Mouse (Mus musculus) thymus, postnatal 10 days (tissue): ENCODE measurements around the gene Sgf29.

Source experiments
- DNase-seq, 2 experiments: peaks; one replicate each; pipeline ENCODE4 v3.0.0; 2021; ENCODE audit warnings: low spot score in 2 of 2

Gene Sgf29

DNA sequence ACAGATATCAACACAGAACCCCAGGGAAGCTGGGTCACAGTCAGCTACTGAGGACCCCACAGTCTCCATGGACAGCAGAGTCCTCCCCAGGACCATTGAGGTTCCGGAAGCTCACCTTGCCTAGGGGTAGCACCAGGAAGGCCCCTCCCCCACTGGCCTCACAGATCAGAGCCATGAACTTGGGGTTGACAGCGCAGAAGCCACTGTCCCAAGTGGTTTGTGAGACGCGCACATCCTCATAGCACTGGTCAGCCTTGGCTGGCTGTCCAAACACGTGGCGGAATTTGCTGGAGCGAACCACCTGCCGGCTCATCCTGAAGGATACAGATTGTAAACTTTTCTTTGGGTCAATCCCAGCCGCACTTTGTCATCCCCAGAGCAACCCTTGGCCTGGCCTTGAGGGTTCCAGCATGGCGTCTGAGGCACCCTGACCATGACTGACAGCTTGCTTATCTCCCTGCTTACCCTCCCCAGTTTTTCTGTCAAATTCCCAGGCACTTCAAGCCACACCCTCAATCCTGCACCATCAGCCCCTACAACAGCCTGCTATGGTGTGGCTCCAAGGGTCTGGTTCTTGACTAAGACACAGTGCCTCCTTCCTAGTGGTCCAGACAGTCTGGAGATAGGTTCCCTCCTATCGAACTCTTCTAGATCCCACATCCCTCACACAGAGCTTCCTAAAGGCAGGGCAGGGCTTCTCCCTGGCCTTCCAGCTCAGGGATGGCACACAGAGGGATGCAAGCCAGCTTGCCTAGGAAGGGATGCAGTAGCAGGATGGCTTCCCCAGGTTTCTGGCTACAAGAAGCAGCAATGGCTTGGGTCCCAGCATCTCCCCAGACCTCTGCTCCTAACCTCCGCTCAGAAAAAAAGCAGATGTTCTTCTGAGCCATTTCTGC, 54.0 kb downstream of the Sgf29 start:
- peak; percentile 72 to 74 for DNase-seq

DNA sequence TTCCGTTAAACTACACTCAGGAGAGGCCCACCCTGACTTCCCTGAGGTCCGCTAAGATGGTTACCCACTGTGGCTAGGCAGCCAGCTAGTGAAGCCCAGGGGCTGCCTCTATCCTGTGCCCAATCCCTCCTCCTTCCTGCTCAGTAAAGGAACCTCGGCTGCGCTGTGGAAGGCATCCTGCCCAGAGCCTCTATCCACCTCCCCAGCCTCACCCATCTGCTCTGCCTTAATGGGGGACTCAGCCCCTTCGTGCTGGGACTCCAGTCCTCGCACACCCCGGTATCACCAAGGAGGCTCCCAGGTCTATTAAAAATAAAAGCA, 54.6 kb downstream of the Sgf29 start:
- DNase-seq = peak; percentile 49 to 51

DNA sequence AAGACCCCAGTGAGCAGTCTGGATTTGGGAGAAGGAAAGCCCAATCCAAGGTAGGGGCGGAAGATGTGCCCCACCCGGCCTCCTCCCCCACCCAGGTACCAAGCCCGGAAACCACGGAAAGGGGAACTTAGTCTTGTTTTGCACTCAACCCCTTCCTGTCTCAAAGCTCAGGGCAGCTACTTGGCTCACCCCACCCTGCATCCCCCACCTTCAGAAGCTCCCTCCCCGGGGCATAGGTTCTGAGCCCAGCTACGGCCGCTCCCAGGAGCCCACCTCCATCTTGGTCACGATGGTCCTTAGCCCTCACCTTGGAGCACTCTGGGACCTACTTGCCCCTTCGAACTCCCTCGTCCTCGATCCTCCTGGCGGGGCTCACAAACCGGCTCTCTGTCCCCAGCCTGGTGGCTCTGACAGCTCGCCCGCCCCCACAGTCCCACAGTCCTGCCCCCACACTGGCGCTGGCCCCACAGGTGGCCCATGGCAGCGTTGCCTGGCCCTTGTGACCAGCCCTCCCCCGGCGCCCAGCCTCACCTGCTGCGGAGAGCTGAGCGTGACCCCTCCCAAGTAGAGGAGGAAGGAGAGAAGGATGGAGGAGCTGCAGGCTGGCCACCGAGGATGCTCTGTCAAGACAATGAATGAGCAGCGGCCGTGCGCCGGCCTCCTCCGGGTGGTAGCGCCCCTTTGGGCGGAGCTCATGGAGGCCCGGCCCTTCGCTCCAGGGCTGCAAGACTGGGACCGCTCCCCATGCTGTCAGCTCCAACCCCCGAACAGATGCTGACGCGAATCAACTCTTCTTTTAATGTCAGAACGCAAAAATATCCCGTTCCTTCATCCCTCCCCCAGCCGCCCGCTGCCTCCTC, 55.2 kb downstream of the Sgf29 start:
- DNase-seq = peak; percentile 89 to 91

- peak; percentile 77 to 85 for DNase-seq
Measured at GRCm38 (mm10) chr7:126707442-126708174, 58.5 kb downstream of the Sgf29 start, which contains the start of gene Coro1a. Coro1a (minus strand) TSS chr7:126707787.

DNA sequence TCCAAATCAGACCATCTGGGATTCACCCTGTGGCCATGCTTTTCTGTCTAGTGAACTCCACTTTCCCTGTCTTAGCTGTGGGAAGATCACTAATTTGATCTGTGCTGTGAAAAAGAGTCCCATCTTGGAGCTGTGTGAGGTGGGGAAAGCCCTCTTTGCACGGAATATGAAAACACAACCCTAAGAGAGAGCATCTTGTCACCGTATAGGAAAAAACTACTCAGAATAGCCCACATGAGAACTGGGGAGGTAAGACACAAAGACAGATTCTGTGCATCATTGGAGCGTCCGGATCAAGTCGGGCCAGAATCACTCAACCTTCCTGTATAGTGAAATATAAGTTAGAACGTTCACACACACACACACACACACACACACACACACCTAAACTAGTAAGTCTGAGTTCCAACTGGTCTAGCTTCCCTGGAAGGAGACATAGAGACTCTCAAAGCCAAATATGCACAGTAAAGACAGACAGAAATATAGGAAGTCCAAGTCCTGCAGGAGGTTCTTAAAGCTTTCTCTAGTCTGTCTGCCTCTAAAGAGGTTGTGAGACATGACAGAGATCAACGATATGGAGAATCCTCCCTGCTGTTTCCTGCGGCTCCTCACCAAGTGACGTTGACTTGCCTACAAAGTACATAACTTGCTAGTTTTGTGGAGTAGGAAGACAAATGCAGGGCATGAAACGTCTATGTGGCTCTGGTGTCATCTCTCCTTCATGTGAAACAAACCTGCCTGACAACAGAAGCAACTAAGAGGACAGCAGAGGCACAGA, 59.3 kb downstream of the Sgf29 start:
- DNase-seq = no peak

DNA sequence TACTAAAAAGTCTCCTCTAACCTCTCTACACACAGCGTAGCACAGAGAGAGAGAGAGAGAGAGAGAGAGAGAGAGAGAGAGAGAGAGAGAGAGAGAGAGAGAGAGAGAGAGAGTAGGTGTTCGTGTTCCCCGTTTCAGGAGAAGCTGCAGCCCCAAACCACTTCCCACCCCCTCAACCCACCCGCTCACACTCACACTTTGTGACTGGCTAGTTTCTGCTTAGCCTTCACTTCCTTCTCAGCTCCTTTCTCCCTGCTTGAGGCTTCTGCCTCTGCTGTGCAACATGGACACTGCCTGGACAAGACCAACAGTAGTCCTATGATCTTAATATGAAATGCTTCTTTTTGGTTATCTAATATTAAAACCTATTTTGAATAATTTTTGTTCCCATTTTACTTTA, 61.2 kb downstream of the Sgf29 start:
- peak in 1 of 2 experiments; percentile 30 for DNase-seq

DNA sequence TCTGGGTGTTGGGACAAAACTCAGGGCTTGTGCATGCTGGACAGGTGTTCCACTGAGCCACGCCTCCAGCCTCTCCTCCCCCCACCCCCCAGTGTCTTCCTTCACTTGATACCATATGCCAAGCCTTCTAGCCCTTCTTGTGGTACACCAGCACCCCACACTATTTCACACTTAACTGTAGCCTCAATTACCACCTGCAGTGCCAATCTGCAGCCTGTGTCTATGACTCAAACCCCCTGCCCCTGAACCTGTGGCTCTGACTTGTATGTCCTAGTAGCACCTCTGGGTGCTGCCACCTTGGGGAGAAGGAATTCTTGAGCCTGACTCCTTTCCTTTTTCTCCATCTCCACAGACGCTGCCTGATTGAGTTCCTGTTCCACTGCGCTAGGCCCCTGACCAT, 62.8 kb downstream of the Sgf29 start:
- peak; percentile 56 to 66 for DNase-seq

GRCm38 (mm10) chr7:126715679-126716078, 66.6 kb downstream of the Sgf29 start:
- DNase-seq = no peak

DNA sequence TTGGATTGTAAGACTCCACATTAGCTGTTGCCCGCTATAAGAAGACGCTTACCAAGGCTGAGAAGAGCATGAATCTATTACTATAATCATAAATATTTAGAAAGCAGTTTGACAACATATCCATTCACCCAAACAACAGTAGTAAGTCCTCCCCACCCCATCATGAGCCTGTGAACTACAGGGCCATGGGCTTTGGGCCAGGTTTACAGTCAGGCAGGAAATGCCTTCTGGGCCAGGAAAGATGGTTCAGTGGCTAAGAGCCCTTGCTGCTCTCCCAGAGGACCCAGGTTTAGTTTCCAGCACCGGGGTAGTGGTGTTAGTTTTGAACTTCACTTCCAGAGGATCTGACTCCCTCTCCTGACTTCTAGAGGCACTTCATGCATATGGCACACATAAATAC, 68.5 kb downstream of the Sgf29 start:
- DNase-seq = no peak

GRCm38 (mm10) chr7:126718787-126719337, 69.8 kb downstream of the Sgf29 start:
- peak in 1 of 2 experiments; percentile 40 for DNase-seq

DNA sequence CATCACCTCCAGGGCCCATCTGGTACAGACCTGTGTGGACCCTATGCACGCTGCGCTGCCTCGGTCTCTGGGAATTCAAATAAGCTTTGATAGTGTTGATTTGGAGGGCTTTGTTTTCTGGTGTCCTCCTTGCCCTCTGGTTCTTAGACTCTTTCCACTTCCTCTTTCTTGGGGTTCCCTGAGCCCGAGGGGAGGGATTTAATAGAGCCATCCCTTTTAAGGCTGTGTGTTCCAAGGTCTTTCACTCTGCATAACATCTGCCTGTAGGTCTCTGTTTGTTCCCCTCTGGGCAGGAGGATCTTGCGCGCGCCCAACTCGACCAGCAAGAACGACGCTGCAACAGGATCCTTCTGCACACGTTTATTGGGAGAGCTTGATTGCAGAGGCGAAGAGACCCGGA, 72.5 kb downstream of the Sgf29 start:
- DNase-seq = no peak
